Mouse (Mus musculus) small intestine, adult 2 months (tissue): ENCODE measurements around the gene Osbpl11. TPM values are rescaled to one million over a fixed set of nuclear protein-coding genes. Genes with fewer than 3 reads are reported as not detected.

Experiments used
- H3K27ac ChIP-seq: fragments of 200-500 bp; 2 replicates; pipeline ENCODE4 v1.5.1; 2012; ENCODE audit warnings: low read depth, low read length, control low read depth, inconsistent platforms; ENCODE audit not compliant: insufficient read depth
- H3K27me3 ChIP-seq: fragments of 200-500 bp; 2 replicates; pipeline ENCODE4 v1.6.1; 2012; ENCODE audit warnings: mild to moderate bottlenecking, moderate library complexity, low read length, inconsistent platforms; ENCODE audit not compliant: control insufficient read depth, insufficient read depth
- H3K36me3 ChIP-seq: fragments of 200-500 bp; 2 replicates; pipeline ENCODE4 v1.6.1; 2012; ENCODE audit warnings: mild to moderate bottlenecking, low read length, control low read depth, inconsistent platforms; ENCODE audit not compliant: control insufficient read depth, insufficient read depth
- H3K4me1 ChIP-seq: fragments of 200-500 bp; 2 replicates; pipeline ENCODE4 v1.6.1; 2012; ENCODE audit warnings: low read length, inconsistent platforms, mixed read lengths; ENCODE audit not compliant: control insufficient read depth, insufficient read depth, insufficient read length
- H3K4me3 ChIP-seq: fragments of 200-500 bp; 2 replicates; pipeline ENCODE4 v1.5.1; 2012; ENCODE audit warnings: low read depth, mild to moderate bottlenecking, control low read depth, inconsistent platforms, low read length, moderate library complexity
- CTCF ChIP-seq: fragments of 200-500 bp; IDR thresholded peaks from 2 replicates; pipeline ENCODE4 v1.5.1; 2012; ENCODE audit warnings: low read depth, mild to moderate bottlenecking, control low read depth, inconsistent platforms, low read length, moderate library complexity, mixed read lengths; ENCODE audit not compliant: insufficient replicate concordance, insufficient read length; ENCODE audit errors: extremely low read depth
- POLR2A ChIP-seq: fragments of 200-500 bp; IDR thresholded peaks from 2 replicates; pipeline ENCODE4 v1.6.1; 2012; ENCODE audit warnings: low read depth, mild to moderate bottlenecking, control low read depth, inconsistent platforms, low read length, moderate library complexity
- WGBS: fragments of 180-500 bp; shearing (Covaris S2); methylation state at CpG from one replicate; pipeline ENCODE4 v1.1.7; 2018; 5-methylcytosine and 5-hydroxymethylcytosine counted together
- polyA plus RNA-seq: library from polyadenylated mRNA; depleted of rRNA; stranded (reverse); fragments of >200 nt; gene quantifications from 2 replicates; pipeline ENCODE4 v1.2.3, GENCODE M21; 2012

The Osbpl11 gene
- polyA plus RNA-seq, 1 experiment = 8.3 TPM

DNA sequence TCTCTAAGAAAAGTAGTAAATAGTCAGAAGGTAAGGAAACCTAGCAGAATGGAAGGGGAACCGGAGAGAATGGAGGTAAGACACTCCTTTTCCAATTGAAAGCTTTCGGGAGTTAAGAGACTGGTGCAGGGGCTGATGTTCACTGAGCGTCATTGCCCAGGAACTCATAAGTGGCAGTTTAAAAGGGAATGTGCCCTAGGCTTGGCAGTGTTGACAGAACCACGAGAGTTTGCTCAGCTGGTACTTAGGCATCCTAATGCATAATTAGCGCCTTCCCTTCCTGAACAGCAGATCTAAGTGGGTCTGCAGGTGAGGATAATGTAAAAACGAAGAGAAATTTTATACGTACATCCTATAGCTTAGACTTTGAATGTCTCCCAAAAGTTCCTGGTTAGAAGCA is 70.7 kb downstream of the Osbpl11 start:
- 0 out of 2 replicates have a peak, but pooled peaks cover 2% of the 10 kb centered on the region for H3K36me3 ChIP-seq
- H3K27me3 ChIP-seq = no peaks in the 10 kb centered on the region
- H3K4me3 ChIP-seq = no peak overlapping the region
- no peak for TF ChIP-seq CTCF
- TF ChIP-seq POLR2A = no peak
- H3K27ac ChIP-seq = no peak overlapping the region
- 54% methylated on average over 7 of the region's 7 CpGs for WGBS
- peaks cover 8% of the 10 kb centered on the region; the same call in 1 of the 2 replicates for H3K4me1 ChIP-seq

DNA sequence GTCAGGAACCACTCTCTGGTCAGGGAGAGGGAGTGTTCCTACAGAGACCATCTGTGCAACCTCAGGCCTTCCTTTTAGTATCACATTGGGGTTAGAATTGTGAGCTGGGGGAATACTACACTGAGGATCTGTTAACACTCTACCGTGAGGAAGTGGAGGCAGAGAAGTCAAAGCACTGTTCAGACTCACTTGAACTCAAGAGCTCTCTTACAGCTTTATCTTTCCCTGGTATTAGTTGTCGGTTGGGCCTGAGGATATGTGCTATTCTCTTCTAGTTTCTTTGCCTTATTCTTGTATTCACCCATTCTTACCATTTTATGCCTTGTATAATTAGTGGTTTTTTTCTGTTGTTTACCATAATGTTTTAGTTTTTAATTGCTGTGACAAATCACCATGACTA is 73.7 kb downstream of the Osbpl11 start:
- TF ChIP-seq CTCF = no peak
- no peak for TF ChIP-seq POLR2A
- Histone ChIP-seq H3K36me3 (0 out of 2 replicates have a peak, but pooled peaks cover 2% of the 10 kb centered on the region), H3K4me3 (no peak overlapping the region), H3K4me1 (peaks cover 14% of the 10 kb centered on the region; the same call in 1 of the 2 replicates), H3K27ac (no peak overlapping the region), H3K27me3 (no peaks in the 10 kb centered on the region)
- 78% methylated on average over 2 of the region's 2 CpGs for WGBS

DNA sequence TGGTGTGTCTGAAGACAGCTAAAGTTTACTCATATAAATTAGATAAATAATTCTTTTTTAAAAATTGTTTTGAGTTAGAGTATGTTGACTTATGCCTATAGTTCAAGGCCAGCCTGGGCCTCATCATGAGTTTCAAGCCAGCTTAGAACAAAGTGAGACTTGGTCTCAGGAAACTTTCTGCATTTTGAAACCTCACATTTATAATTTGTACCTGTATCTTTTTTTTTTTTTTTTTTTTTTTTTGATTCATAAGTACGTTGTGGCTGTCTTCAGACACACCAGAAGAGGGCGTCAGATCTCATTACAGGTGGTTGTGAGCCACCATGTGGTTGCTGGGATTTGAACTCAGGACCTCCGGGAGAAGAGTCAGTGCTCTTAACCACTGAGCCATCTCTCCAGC is 75.0 kb downstream of the Osbpl11 start:
- whole genome bisulfite sequencing = 85% methylated on average over 3 of the region's 3 CpGs
- Histone ChIP-seq H3K27ac (no peak overlapping the region), H3K27me3 (no peaks in the 10 kb centered on the region), H3K36me3 (peaks cover 6% of the 10 kb centered on the region; the same call in 1 of the 2 replicates), H3K4me3 (no peak overlapping the region), H3K4me1 (peaks cover 11% of the 10 kb centered on the region; the same call in 1 of the 2 replicates)
- TF ChIP-seq CTCF (no peak), POLR2A (no peak)

DNA sequence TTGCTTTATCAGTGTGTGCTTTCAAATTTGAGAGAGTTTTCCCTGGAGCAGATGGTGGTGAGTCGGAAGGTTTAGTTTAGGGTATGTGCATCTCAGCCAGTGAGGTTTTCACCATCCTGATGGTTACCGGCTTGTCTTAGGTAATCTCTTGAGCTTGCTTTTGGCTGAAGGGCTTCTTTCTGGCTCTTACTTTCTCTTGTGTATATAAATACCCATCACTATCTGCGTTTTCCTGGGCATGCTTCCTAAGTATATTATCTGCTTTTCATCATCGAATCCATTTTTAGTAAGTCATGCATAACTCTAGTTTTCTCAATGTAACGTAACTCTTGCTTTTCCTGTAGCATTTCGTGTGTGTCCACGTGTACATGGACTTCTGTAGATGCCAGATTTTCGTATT is 76.0 kb downstream of the Osbpl11 start:
- TF ChIP-seq CTCF = no peak
- no peak for TF ChIP-seq POLR2A
- H3K27ac ChIP-seq = no peak overlapping the region
- no peaks in the 10 kb centered on the region for H3K27me3 ChIP-seq
- H3K4me1 ChIP-seq = peaks cover 10% of the 10 kb centered on the region; the same call in 1 of the 2 replicates
- H3K36me3 ChIP-seq = peaks cover 11% of the 10 kb centered on the region
- WGBS = 65% methylated on average over 8 of the region's 8 CpGs
- no peak overlapping the region for H3K4me3 ChIP-seq

DNA sequence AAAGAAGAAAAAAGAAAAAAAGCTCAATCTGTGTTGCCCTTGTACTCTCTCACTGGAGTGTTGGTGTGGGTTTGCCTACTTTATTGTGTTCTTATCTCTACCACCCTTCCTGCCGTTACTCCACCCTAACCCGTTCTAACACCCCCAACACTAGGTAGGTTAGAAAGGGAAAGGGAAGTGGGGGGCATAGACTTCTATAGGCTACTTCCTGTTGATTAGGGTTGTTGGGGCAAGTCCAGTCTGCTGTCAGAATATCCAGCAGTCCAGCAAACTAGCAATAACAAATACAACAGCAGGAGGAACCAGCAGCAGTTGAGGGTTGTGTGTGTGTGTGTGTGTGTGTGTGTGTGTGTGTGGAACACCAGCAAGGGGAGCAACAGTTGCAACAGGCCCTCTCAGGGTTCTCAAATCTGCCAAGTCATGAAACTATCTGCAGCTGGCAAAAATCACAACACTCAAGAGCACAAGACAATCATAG is 76.8 kb downstream of the Osbpl11 start:
- H3K36me3 ChIP-seq = peaks cover 14% of the 10 kb centered on the region
- H3K27me3 ChIP-seq = no peaks in the 10 kb centered on the region
- no peak overlapping the region for H3K27ac ChIP-seq
- H3K4me3 ChIP-seq = no peak overlapping the region
- TF ChIP-seq POLR2A (no peak), CTCF (no peak)
- 14% methylated on average over 2 of the region's 2 CpGs for WGBS
- H3K4me1 ChIP-seq = peaks cover 9% of the 10 kb centered on the region; the same call in 1 of the 2 replicates

DNA sequence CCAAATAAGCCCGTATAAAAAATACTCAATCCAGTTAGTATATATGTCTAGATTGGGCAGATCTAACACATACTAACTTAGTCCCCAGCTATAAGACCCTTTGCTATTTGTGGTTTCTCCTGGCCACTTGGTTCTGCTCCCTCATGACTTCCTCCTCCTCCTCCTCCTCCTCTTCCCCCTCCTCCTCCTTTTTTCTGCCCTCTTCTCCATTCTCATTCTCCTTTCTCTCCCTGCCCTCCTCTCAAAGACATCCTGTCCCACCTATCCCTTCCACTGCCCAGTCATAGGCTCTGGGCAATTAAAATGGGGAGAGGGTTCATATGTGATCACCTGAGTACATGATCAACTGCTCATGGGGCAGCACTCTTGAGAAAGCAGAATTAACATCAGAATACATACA is 77.2 kb downstream of the Osbpl11 start:
- Histone ChIP-seq H3K27me3 (no peaks in the 10 kb centered on the region), H3K4me3 (no peak overlapping the region), H3K27ac (no peak overlapping the region), H3K4me1 (peaks cover 9% of the 10 kb centered on the region; the same call in 1 of the 2 replicates), H3K36me3 (peaks cover 16% of the 10 kb centered on the region)
- WGBS = 45% methylated on average over 1 of the region's 1 CpGs
- TF ChIP-seq POLR2A (no peak), CTCF (no peak)

DNA sequence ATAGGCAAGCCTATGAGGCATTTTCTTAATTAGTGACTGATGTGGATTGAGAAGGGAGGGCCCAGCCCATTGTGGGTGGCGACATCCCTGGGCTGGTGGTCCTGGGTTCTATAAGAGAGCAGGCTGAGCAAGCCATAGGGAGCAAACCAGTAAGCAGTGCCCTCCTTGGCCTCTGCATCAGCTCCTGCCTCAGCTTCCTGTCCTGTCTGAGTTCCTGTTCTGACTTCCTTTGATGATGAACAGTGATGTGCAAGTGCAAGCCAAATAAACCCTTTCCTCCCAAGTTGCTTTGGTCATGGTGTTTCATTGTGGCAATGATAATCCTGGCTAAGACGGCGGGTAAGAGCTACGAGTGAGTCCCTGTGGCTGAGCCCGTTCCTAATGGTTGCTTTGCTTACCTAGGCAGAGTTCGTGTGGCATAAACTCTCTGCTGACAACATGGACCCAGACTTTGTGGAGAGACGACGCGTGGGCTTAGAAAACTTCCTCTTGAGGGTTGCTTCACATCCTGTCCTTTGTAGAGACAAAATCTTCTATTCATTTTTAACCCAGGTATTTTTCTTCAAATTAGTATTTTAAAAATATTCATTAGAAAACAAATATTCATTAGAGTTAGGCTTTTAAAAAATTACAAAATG is 82.9 kb downstream of the Osbpl11 start:
- TF ChIP-seq CTCF (no peak), POLR2A (no peak)
- Histone ChIP-seq H3K4me3 (no peak overlapping the region), H3K27ac (no peak overlapping the region), H3K27me3 (no peaks in the 10 kb centered on the region), H3K36me3 (peaks cover 38% of the 10 kb centered on the region), H3K4me1 (peaks cover 3% of the 10 kb centered on the region; the same call in 1 of the 2 replicates)
- WGBS = 90% methylated on average over 9 of the region's 9 CpGs

DNA sequence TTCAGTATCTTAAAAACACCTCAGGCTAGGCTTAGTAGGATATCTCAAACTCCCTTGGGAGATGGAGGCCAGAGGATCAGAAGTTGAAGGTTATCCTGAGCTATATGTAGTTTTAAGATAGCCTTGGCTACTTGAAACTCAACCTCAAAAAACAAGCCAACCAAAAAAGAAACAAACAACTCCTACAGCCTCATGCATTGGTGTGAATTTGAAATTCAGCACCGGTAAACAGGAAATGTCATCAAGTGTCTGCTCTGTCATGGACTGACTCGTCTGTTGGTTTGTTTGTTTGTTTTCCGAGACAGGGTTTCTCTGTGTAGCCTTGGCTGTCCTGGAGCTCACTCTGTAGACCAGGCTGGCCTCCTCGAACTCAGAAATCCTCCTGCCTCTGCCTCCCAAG is 87.0 kb downstream of the Osbpl11 start:
- no peak overlapping the region for H3K4me3 ChIP-seq
- 91% methylated on average over 4 of the region's 4 CpGs for WGBS
- H3K27me3 ChIP-seq = no peaks in the 10 kb centered on the region
- peaks cover 40% of the 10 kb centered on the region for H3K36me3 ChIP-seq
- H3K4me1 ChIP-seq = no peaks in the 10 kb centered on the region
- no peak for TF ChIP-seq POLR2A
- TF ChIP-seq CTCF = no peak
- H3K27ac ChIP-seq = no peak overlapping the region
